Mouse (Mus musculus): ENCODE measurements around the gene Myo9a.

DNA sequence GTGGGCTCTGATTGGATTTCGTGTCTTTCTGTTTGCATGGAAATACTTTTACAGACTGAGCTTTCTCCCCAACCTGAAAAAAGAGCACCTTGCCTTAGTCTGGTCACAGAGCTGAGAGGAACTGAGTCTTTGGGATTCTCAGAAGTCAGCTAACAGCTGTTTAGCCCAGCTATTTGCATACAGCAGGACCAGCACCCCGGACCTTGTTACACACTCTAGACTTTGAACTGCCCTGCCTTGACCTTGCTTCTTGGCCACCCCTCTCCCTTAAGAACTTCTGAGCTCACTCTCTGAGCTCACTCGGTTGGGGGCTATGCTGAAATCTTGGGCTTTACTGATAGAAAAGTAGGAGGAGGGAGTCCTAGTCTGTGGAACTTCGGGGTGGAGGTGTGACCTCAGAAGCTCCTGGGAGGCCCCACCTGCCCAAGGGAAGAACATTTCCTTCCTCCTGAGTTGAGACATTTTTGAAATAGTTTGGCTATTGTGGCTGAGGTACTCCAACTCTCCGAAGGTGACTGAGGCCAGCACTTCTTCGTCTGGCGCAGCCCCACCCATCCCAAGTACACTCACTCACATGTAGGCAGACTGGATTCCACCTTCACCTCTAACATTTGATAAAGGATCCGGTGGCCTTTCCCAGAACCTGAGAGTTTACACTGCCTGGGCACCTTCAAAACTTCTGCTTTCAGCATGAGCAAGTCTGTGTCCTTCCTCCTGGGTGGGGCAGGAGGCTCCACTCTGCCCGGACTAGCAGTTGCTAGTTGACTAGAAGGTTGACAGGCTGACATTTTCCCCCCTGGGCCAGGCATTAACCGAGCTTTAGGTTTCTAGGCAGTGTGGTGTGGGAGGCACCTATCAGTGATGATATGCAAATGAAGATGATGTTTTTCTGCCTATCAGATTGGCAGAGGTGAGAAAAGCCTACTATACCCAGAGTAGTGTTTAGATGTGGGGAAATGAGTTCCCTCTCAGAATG, 43.6 kb upstream of the Myo9a start:
- no peak for TF ChIP-seq GATA1 (IDR thresholded peaks at IDR 0.05; ENCODE audit: low read length)
- no peak for TF ChIP-seq TAL1 (IDR thresholded peaks at IDR 0.05; ENCODE audit: low read length)

All from erythroblast, embryonic 14.5 days (primary cell).